Mouse (Mus musculus) CH12.LX (cell line): ENCODE results near the gene Cib4. TPM values are rescaled to one million over a fixed set of nuclear protein-coding genes. Genes with fewer than 3 reads are reported as not detected.

Experiments
- DNase-seq: peaks from one replicate; pipeline ENCODE4 v3.0.0-alpha.2; 2013; ENCODE audit errors: extremely low read depth
- H3K27ac ChIP-seq: 2 replicates; pipeline ENCODE4 v1.5.1; 2012; ENCODE audit warnings: low read depth, mild to moderate bottlenecking, control low read depth, moderate library complexity; ENCODE audit not compliant: insufficient read depth
- H3K27me3 ChIP-seq: replicated peaks from 2 replicates; pipeline ENCODE3; 2012; ENCODE audit warnings: inconsistent platforms
- H3K36me3 ChIP-seq, 2 experiments: replicated peaks in 1 of 2; 2 replicates each; pipeline versions ENCODE3 to v1.6.1; 2012; ENCODE audit warnings: inconsistent platforms in 1 of 2, low read length in 1 of 2, mild to moderate bottlenecking in 1 of 2, mixed read lengths in 1 of 2, moderate library complexity in 1 of 2; ENCODE audit not compliant: control insufficient read depth in 1 of 2, insufficient read depth in 1 of 2
- H3K4me1 ChIP-seq, 2 experiments: 2 replicates each; pipeline ENCODE4 v1.6.1; 2012; ENCODE audit warnings: inconsistent platforms in 1 of 2, moderate library complexity in 1 of 2; ENCODE audit not compliant: insufficient read depth in 2 of 2, control insufficient read depth in 1 of 2
- H3K4me2 ChIP-seq: 2 replicates; pipeline ENCODE4 v1.6.1; 2012; ENCODE audit warnings: low read depth, mild to moderate bottlenecking, control low read depth; ENCODE audit not compliant: poor library complexity, insufficient read depth, severe bottlenecking
- H3K4me3 ChIP-seq, 3 experiments: fragments of 150-350 bp in 1 of 3; sonication (generic) in 1 of 3; replicated peaks in 1 of 3; 2 replicates each; pipeline versions ENCODE3 to v1.5.1; 2011 to 2012; ENCODE audit warnings: low read depth in 2 of 3, low read length in 2 of 3, mild to moderate bottlenecking in 2 of 3, moderate library complexity in 2 of 3, control low read depth in 1 of 3, improper control_type of control experiment in 1 of 3, inconsistent platforms in 1 of 3, mixed read lengths in 1 of 3; ENCODE audit not compliant: poor library complexity in 1 of 3
- H3K79me2 ChIP-seq: replicated peaks from 2 replicates; pipeline ENCODE4 v1.6.1; 2012; ENCODE audit warnings: mild to moderate bottlenecking, moderate library complexity; ENCODE audit not compliant: control insufficient read depth, poor library complexity, insufficient read depth, severe bottlenecking; ENCODE audit errors: extremely low read depth
- H3K9ac ChIP-seq: 2 replicates; pipeline ENCODE4 v1.6.1; 2012; ENCODE audit warnings: low read depth, mild to moderate bottlenecking, control low read depth, moderate library complexity; ENCODE audit not compliant: insufficient read depth
- H3K9me3 ChIP-seq: replicated peaks from 2 replicates; pipeline ENCODE3; 2012; ENCODE audit warnings: low read length, inconsistent platforms, mixed read lengths
- BHLHE40 ChIP-seq: IDR thresholded peaks from 2 replicates; pipeline ENCODE4 v1.6.1; 2011; ENCODE audit warnings: mild to moderate bottlenecking, low read depth, low read length, improper control_type of control experiment
- CHD1 ChIP-seq: IDR thresholded peaks from 2 replicates; pipeline ENCODE4 v1.6.1; 2012; ENCODE audit warnings: low read depth, low read length, improper control_type of control experiment, inconsistent platforms
- CHD2 ChIP-seq: IDR thresholded peaks from 2 replicates; pipeline ENCODE4 v1.6.1; 2011; ENCODE audit warnings: low read length, improper control_type of control experiment
- CTCF ChIP-seq, 2 experiments: IDR thresholded peaks in 1 of 2; conservative IDR thresholded peaks in 1 of 2; 2 replicates each; pipeline ENCODE4 v1.5.1; 2011 to 2012; ENCODE audit warnings: low read depth in 2 of 2, low read length in 2 of 2, improper control_type of control experiment in 1 of 2, inconsistent platforms in 1 of 2, mild to moderate bottlenecking in 1 of 2, moderate library complexity in 1 of 2
- E2F4 ChIP-seq: IDR thresholded peaks from 2 replicates; pipeline ENCODE4 v1.6.1; 2011; ENCODE audit warnings: low read depth, low read length, improper control_type of control experiment; ENCODE audit not compliant: insufficient replicate concordance
- ETS1 ChIP-seq: conservative IDR thresholded peaks from 2 replicates; pipeline ENCODE4 v1.6.1; 2012; ENCODE audit warnings: low read depth, mild to moderate bottlenecking, inconsistent platforms, low read length, improper control_type of control experiment, moderate library complexity
- GABPA ChIP-seq: IDR thresholded peaks from 2 replicates; pipeline ENCODE4 v1.6.1; 2012; ENCODE audit warnings: low read depth, low read length, improper control_type of control experiment, inconsistent platforms; ENCODE audit not compliant: insufficient replicate concordance
- IRF4 ChIP-seq: IDR thresholded peaks from 2 replicates; pipeline ENCODE4 v1.6.1; 2014; ENCODE audit warnings: low read depth, mild to moderate bottlenecking, inconsistent platforms, low read length, improper control_type of control experiment
- JUN ChIP-seq: IDR thresholded peaks from 2 replicates; pipeline ENCODE4 v1.6.1; 2011; ENCODE audit warnings: low read depth, mild to moderate bottlenecking, low read length, improper control_type of control experiment, moderate library complexity; ENCODE audit not compliant: insufficient read depth
- JUND ChIP-seq: conservative IDR thresholded peaks from 2 replicates; pipeline ENCODE4 v1.6.1; 2011; ENCODE audit warnings: low read depth, low read length, improper control_type of control experiment
- KAT2A ChIP-seq: IDR thresholded peaks from 2 replicates; pipeline ENCODE4 v1.6.1; 2012; ENCODE audit warnings: low read length, improper control_type of control experiment, inconsistent platforms; ENCODE audit not compliant: insufficient replicate concordance
- MAFK ChIP-seq: IDR thresholded peaks from 2 replicates; pipeline ENCODE4 v1.6.1; 2011; ENCODE audit warnings: low read length, improper control_type of control experiment; ENCODE audit not compliant: insufficient replicate concordance
- MEF2A ChIP-seq: IDR thresholded peaks from 2 replicates; pipeline ENCODE4 v1.6.1; 2014; ENCODE audit warnings: low read depth, mild to moderate bottlenecking, inconsistent platforms, low read length, improper control_type of control experiment, borderline replicate concordance
- NELFE ChIP-seq: IDR thresholded peaks from 2 replicates; pipeline ENCODE4 v1.6.1; 2011; ENCODE audit warnings: low read depth, low read length, improper control_type of control experiment
- NRF1 ChIP-seq: IDR thresholded peaks from 2 replicates; pipeline ENCODE4 v1.6.1; 2014; ENCODE audit warnings: low read depth, mild to moderate bottlenecking, inconsistent platforms, low read length, improper control_type of control experiment, moderate library complexity
- PAX5 ChIP-seq: IDR thresholded peaks from 2 replicates; pipeline ENCODE4 v1.6.1; 2012; ENCODE audit warnings: low read length, inconsistent platforms, mixed read lengths
- POLR2A ChIP-seq: IDR thresholded peaks from 2 replicates; pipeline ENCODE4 v1.6.1; 2011; ENCODE audit warnings: low read depth, mild to moderate bottlenecking, improper control_type of control experiment, low read length
- POLR2AphosphoS2 ChIP-seq: IDR thresholded peaks from 2 replicates; pipeline ENCODE4 v1.6.1; 2011; ENCODE audit warnings: low read depth, low read length, improper control_type of control experiment
- RAD21 ChIP-seq: IDR thresholded peaks from 2 replicates; pipeline ENCODE4 v1.6.1; 2011; ENCODE audit warnings: low read depth, mild to moderate bottlenecking, low read length, improper control_type of control experiment, moderate library complexity
- SIN3A ChIP-seq: IDR thresholded peaks from 2 replicates; pipeline ENCODE4 v1.6.1; 2012; ENCODE audit warnings: low read length, improper control_type of control experiment, inconsistent platforms
- TBP ChIP-seq: conservative IDR thresholded peaks from 2 replicates; pipeline ENCODE4 v1.6.1; 2011; ENCODE audit warnings: low read depth, low read length, improper control_type of control experiment
- ZKSCAN1 ChIP-seq: IDR thresholded peaks from 2 replicates; pipeline ENCODE4 v1.6.1; 2012; ENCODE audit warnings: low read depth, inconsistent platforms, low read length, improper control_type of control experiment, borderline replicate concordance
- ZNF384 ChIP-seq: IDR thresholded peaks from 2 replicates; pipeline ENCODE4 v1.6.1; 2012; ENCODE audit warnings: low read depth, low read length, improper control_type of control experiment, inconsistent platforms
- dilution Hi-C: fragments of 300-500 bp; cut with MboI; formaldehyde crosslinking; loops from 2 replicates; pipeline ENCODE4 v1.14.3; 2020; ENCODE audit warnings: low sequenced_read_pairs; ENCODE audit not compliant: extremely low pct_unique_long_range_greater_than_20kb, extremely low pct_ligation_motif_present
- in situ Hi-C: fragments of 300-500 bp; cut with MboI; formaldehyde crosslinking; loops from 3 replicates; pipeline ENCODE4 v1.14.3; 2019; ENCODE audit warnings: low sequenced_read_pairs, low pct_ligation_motif_present, low pct_unique_long_range_greater_than_20kb, mixed read lengths
- polyA plus RNA-seq: library from polyadenylated mRNA; unstranded; fragments of >175 nt; gene quantifications from 2 replicates; pipeline ENCODE4 v1.2.1, GENCODE M21; 2012; ENCODE audit warnings: low read depth; ENCODE audit not compliant: insufficient read length
- total RNA-seq, 2 experiments: library from RNA; depleted of rRNA; stranded (reverse); fragments of 300-350 nt in 1 of 2; fragments of >200 nt in 1 of 2; gene quantifications; 2 replicates each; pipeline ENCODE4 v1.2.3; 2012 to 2014

Gene Cib4
- total and polyA plus RNA-seq, 3 experiments = not detected

DNA sequence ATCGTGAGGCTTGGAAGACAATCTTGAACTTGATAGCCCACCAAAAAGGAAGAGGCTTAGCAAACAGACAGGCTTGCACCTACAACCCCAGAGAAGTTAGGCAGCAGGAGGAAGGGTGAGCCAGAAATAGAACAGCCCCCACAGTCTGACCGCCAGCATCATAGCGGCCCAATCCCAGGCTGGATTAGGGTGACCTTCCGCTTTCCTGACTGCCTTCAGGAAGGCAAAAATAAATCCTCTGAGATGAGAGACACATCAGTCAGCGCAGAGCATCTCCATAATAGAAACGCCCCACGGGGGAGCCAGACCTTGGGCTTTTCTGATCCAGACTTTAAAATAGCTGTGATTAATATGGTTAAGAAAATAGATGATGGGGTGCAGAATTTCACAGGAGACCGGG, 9.3 kb upstream of the Cib4 start:
- Histone ChIP-seq H3K4me3 (no peak overlapping the region), H3K27me3 (peaks cover 44% of the 10 kb centered on the region), H3K79me2 (no peaks in the 10 kb centered on the region), H3K9me3 (no peaks in the 10 kb centered on the region), H3K9ac (no peak overlapping the region), H3K4me1 (no peaks in the 10 kb centered on the region), H3K27ac (no peak overlapping the region), H3K4me2 (no peak overlapping the region), H3K36me3 (no peaks in the 10 kb centered on the region)
- DNase-seq = no peak
- dilution Hi-C loops = no loop called here
- TF ChIP-seq ETS1 (no peak), MEF2A (no peak), ZKSCAN1 (no peak), RAD21 (no peak), POLR2A (no peak), E2F4 (no peak), TBP (no peak), JUND (no peak), POLR2AphosphoS2 (no peak), SIN3A (no peak), KAT2A (no peak), CHD2 (no peak), NRF1 (no peak), ZNF384 (no peak), CHD1 (no peak), CTCF (conservative IDR thresholded peaks at IDR 0.05 in 1 of 2, IDR thresholded peaks at IDR 0.05 in 1 of 2; ENCODE audit: low read depth in 2 of 2, low read length in 2 of 2) (no peak), NELFE (no peak), JUN (no peak), PAX5 (no peak), IRF4 (no peak)
- in situ Hi-C loops = no loop called here

DNA sequence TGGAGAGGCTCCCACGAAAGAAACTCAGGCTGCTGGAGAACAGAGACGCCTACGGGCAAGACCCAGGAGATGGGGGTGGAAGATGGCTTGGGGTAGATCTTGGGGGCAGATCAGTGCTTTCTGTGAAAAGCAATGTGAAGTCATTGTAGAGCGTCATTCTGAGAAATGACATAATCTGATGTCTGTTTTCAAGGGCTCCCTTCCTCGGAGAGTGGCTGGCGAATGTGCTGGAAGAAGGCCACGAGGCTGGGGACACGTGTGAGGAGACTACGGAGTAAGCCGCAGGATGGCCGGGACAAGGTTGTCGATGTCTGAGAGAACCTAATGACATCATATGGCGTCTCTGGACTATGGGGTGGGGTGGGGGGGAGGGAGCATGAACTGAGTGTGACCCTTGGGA, 8.3 kb upstream of the Cib4 start:
- Histone ChIP-seq H3K4me2 (no peak overlapping the region), H3K4me1 (no peaks in the 10 kb centered on the region), H3K4me3 (no peak overlapping the region), H3K9ac (no peak overlapping the region), H3K36me3 (no peaks in the 10 kb centered on the region), H3K27ac (no peak overlapping the region), H3K9me3 (no peaks in the 10 kb centered on the region), H3K79me2 (no peaks in the 10 kb centered on the region), H3K27me3 (peaks cover 38% of the 10 kb centered on the region)
- dilution Hi-C loops = no loop called here
- DNase-seq = no peak
- in situ Hi-C loops = no loop called here
- TF ChIP-seq POLR2AphosphoS2 (no peak), RAD21 (no peak), E2F4 (no peak), MAFK (no peak), SIN3A (no peak), BHLHE40 (no peak), GABPA (no peak)
